Mouse (Mus musculus) adrenal gland, postnatal 4 days (tissue): ENCODE results near the gene Vstm2b. TPM values are rescaled to one million over a fixed set of nuclear protein-coding genes. Genes with fewer than 3 reads are reported as not detected.

Experiments used
- total RNA-seq, 2 experiments: library from RNA; stranded (reverse); gene quantifications; 2 replicates each; pipeline ENCODE4 v1.2.3; 2021

The Vstm2b gene
- total RNA-seq, 2 experiments from 2014 or later, result 3.1 to 4.1 TPM

Other genes with a start within 250 kb of the Vstm2b start
- gene 4930433I11Rik, start 89.2 kb downstream of the Vstm2b start, total RNA-seq, result not detected
- not detected for gene Gm4884, start 134.4 kb downstream of the Vstm2b start, total RNA-seq